Mouse (Mus musculus) cerebellum, adult 9-11 months (tissue): Measurements from ENCODE around the gene Psrc1.

Experiments
- DNase-seq: peaks from one replicate; pipeline ENCODE4 v3.0.0; 2022

The Psrc1 gene

GRCm38 (mm10) chr3:108389111-108389545, 5.5 kb downstream of the Psrc1 start:
- DNase-seq: peak; percentile 94

- DNase-seq: no peak
These were observed 8.7 kb downstream of the Psrc1 start for GRCm38 (mm10) chr3:108392299-108392698.

- DNase-seq: no peak
These were observed 9.2 kb downstream of the Psrc1 start for GRCm38 (mm10) chr3:108392793-108393192.

- DNase-seq: peak; percentile 18
These were observed 14.6 kb downstream of the Psrc1 start for GRCm38 (mm10) chr3:108398281-108398680.

- peak; percentile 56 for DNase-seq
These were observed 16.8 kb downstream of the Psrc1 start for GRCm38 (mm10) chr3:108400442-108400841.

GRCm38 (mm10) chr3:108401692-108402527, 18.3 kb downstream of the Psrc1 start:
- peak; percentile 97 for DNase-seq

- peak; percentile 65 for DNase-seq
These were observed 18.9 kb downstream of the Psrc1 start for GRCm38 (mm10) chr3:108402528-108402920.

- peak; percentile 48 for DNase-seq
These were observed 22.1 kb downstream of the Psrc1 start for GRCm38 (mm10) chr3:108405536-108406305.

GRCm38 (mm10) chr3:108406306-108406885, 22.8 kb downstream of the Psrc1 start:
- no peak for DNase-seq

GRCm38 (mm10) chr3:108408517-108409008, 24.9 kb downstream of the Psrc1 start:
- no peak for DNase-seq

GRCm38 (mm10) chr3:108409656-108410358, 26.2 kb downstream of the Psrc1 start:
- peak; percentile 62 for DNase-seq

GRCm38 (mm10) chr3:108410359-108410714, 26.7 kb downstream of the Psrc1 start:
- peak; percentile 49 for DNase-seq

GRCm38 (mm10) chr3:108411026-108411753, 27.6 kb downstream of the Psrc1 start:
- peak; percentile 45 for DNase-seq

GRCm38 (mm10) chr3:108411754-108412121, 28.1 kb downstream of the Psrc1 start:
- peak; percentile 88 for DNase-seq

- peak; percentile 39 for DNase-seq
These were observed 30.2 kb downstream of the Psrc1 start for GRCm38 (mm10) chr3:108413634-108414360.

- DNase-seq: peak; percentile 49
These were observed 31.5 kb downstream of the Psrc1 start, which contains the start of gene Celsr2 for GRCm38 (mm10) chr3:108414857-108415830. Celsr2 (minus strand) TSS chr3:108415552.

GRCm38 (mm10) chr3:108415831-108416223, 32.2 kb downstream of the Psrc1 start:
- DNase-seq: peak; percentile 86

- DNase-seq: no peak
These were observed 39.4 kb downstream of the Psrc1 start for GRCm38 (mm10) chr3:108423006-108423405.

GRCm38 (mm10) chr3:108423844-108424801, 40.5 kb downstream of the Psrc1 start:
- peak; percentile 81 for DNase-seq
